Mouse (Mus musculus): ENCODE measurements around the gene Exoc6. TPM values are rescaled to one million over a fixed set of nuclear protein-coding genes. Genes with fewer than 3 reads are reported as not detected.

Gene Exoc6
- 14.8 and 15.5 TPM in 2 replicates for polyA plus RNA-seq (2015; fragmentation: Nextera tagmentation; extraction: Ambion mirVana)

DNA sequence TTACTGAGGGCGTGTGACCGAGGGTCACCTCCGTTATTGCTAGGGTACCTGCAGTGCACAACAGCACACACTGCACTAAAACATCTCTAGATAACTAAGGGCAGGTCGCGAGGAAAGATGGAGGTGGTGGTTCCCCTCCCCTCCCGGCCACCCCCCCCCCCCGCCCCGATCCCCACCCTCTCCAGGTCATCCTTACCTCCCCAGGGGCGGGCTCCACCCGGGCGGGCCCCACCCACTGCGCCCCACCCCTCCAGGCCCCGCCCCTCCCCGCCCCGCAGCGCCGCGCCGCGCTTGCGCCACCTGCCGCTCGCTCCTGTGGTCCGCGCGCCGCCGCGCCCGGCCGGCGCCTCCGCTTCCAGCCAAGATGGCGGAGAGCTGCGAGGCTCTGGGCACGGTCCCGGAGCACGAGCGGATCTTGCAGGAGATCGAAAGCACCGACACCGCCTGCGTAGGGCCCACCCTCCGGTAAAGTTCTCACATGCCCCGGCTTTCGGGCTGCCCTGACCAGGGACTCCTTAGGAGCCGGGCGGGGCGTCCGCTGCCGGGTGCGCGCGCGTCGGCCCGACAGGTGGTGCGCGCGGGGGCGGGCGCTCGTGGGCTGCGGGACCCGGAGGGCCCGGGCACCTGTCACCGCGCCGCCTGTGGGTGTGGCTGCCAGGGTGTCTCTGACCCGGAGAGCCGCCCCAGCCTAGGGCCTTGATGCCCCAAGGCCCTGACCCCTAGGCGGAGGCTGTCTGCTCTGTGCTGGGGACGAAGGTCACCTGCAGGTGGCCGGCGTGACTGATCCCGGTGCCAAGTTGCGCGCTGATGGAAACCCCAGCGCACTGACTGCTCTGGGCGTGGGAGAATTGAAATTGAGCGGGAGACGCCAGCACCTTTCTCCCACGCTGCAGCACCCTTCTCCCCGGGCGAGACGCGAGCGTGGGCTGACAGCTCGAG is at the start of gene Exoc6:
Gene Exoc6 (plus strand): TSS at position 318 of the 939 bp plus-strand sequence.

DNA sequence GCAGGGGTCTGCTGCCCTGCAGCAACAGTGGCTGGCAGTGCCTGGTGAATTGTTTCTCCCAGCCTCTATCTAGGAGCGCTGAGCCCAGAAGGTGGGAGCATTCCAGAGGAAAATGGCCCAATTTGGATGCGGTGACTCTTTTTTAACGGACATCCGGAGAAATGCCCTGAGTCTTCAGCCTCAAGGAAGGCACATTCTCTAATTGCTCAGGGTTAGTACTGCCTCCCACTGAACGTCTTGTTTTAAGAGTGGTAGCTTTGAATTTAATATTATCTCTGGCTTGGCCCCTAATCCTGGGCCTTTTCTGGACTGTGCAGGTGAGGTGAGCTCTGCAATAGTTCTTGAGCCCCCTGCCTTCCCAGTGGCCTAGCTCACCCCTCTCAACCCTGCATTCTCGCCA is 135.1 kb downstream of the Exoc6 start, which contains the start of gene Cyp26c1:
Gene Cyp26c1 (plus strand): TSS at position 301 of the 400 bp plus-strand sequence.

GRCm38 (mm10) chr19:37697651-37698272 is 147.5 kb downstream of the Exoc6 start, which contains the start of gene Cyp26a1:
Gene Cyp26a1, plus strand, starts transcription at chr19:37697798.

Other genes with a start within 250 kb of the Exoc6 start
- 28.1 and 32.6 TPM in 2 replicates for gene Ide, start 212.6 kb upstream of the Exoc6 start, polyA plus RNA-seq (2015; fragmentation: Nextera tagmentation; extraction: Ambion mirVana)
- 6.6 and 12.1 TPM in 2 replicates for gene Kif11, start 174.0 kb upstream of the Exoc6 start, polyA plus RNA-seq (2015; fragmentation: Nextera tagmentation; extraction: Ambion mirVana)
- gene Hhex, start 115.6 kb upstream of the Exoc6 start, polyA plus RNA-seq (2015; fragmentation: Nextera tagmentation; extraction: Ambion mirVana): 6.7 and 8.7 TPM in 2 replicates
- not detected in 2 replicates for gene Cyp26c1, start 135.2 kb downstream of the Exoc6 start, polyA plus RNA-seq (2015; fragmentation: Nextera tagmentation; extraction: Ambion mirVana)
- gene Cyp26a1, start 147.4 kb downstream of the Exoc6 start, polyA plus RNA-seq (2015; fragmentation: Nextera tagmentation; extraction: Ambion mirVana): 0.13 and 0.23 TPM in 2 replicates

All from urinary bladder, postnatal 0 days (tissue).